Mouse (Mus musculus) sigmoid colon, adult 10 weeks (tissue): ENCODE measurements around the gene Glis1. TPM values are rescaled to one million over a fixed set of nuclear protein-coding genes. Genes with fewer than 3 reads are reported as not detected.

Experiments
- polyA plus RNA-seq: library from polyadenylated mRNA; stranded (reverse); fragments of 350-450 nt; fragmentation: Illumina TruSeq; extraction: RNeasy Lipid Tissue Mini Kit (QIAGEN cat#74804); gene quantifications from one replicate; pipeline ENCODE4 v1.2.3, GENCODE M21; 2014; ENCODE audit warnings: low read depth, low replicate concordance

Glis1 gene
- polyA plus RNA-seq = not detected

GRCm38 (mm10) chr4:107434356-107435237, at the start of gene Glis1:
Gene Glis1, plus strand, starts transcription at chr4:107434591.

DNA sequence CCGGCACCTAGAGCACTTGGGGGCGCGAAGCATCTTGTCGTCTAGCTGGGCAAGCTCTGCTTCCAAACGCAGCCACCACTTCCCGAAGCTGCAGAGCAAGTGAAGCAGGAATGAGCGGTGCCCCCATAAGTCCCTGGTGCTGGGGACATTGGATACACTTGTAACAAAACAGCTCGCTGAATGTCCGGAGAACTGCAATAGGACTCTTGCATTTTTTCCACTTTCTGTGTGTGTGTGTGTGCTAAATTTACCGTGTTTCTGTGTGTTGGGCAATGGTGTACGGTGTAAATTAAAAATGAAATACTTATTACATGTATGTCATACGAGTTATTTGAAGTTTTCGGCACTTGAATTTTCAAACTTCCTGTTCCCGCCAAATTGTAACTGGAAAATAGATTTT, 249.7 kb downstream of the Glis1 start, which contains the start of gene Dmrtb1:
Dmrtb1 (minus strand) TSS at position 101 of the 400 bp plus-strand sequence.

Other genes starting within 250 kb of the Glis1 start
- not detected for gene Ldlrad1, start 225.4 kb upstream of the Glis1 start, polyA plus RNA-seq
- gene Lrrc42, start 181.1 kb upstream of the Glis1 start, polyA plus RNA-seq = 95.1 TPM
- gene Hspb11, start 181.0 kb upstream of the Glis1 start, polyA plus RNA-seq = 130 TPM
- 111 TPM for gene Dio1, start 127.4 kb upstream of the Glis1 start, polyA plus RNA-seq
- 101 TPM for gene Yipf1, start 120.2 kb upstream of the Glis1 start, polyA plus RNA-seq
- 12.8 TPM for gene Ndc1, start 66.8 kb upstream of the Glis1 start, polyA plus RNA-seq
- gene Dmrtb1, start 249.6 kb downstream of the Glis1 start, polyA plus RNA-seq = not detected